Mouse (Mus musculus) hindbrain, embryonic 13.5 days (tissue): Measurements from ENCODE around the gene Tm9sf4. TPM values are rescaled to one million over a fixed set of nuclear protein-coding genes. Genes with fewer than 3 reads are reported as not detected.

Source experiments
- ATAC-seq: fragments of 200-750 bp; cut with Nextera tagmentation; 2 replicates; pipeline ENCODE4 v1.8.0; 2017; ENCODE audit warnings: moderate TSS enrichment; ENCODE audit not compliant: low FRiP score
- H3K27ac ChIP-seq: fragments of 300-500 bp; sonication (generic); 2 replicates; pipeline ENCODE4 v1.5.1; 2015; ENCODE audit warnings: inconsistent platforms, mild to moderate bottlenecking, moderate library complexity
- H3K27me3 ChIP-seq: fragments of 300-500 bp; sonication (generic); 2 replicates; pipeline ENCODE4 v1.6.1; 2015; ENCODE audit warnings: mild to moderate bottlenecking, inconsistent platforms
- H3K36me3 ChIP-seq: fragments of 300-500 bp; sonication (generic); 2 replicates; pipeline ENCODE4 v1.6.1; 2015; ENCODE audit warnings: mild to moderate bottlenecking, inconsistent platforms
- H3K4me1 ChIP-seq: fragments of 300-500 bp; sonication (generic); replicated peaks from 2 replicates; pipeline ENCODE4 v1.6.1; 2015; ENCODE audit warnings: inconsistent platforms
- H3K4me2 ChIP-seq: fragments of 300-500 bp; sonication (generic); 2 replicates; pipeline ENCODE4 v1.6.1; 2015; ENCODE audit warnings: inconsistent platforms, mild to moderate bottlenecking, moderate library complexity
- H3K4me3 ChIP-seq: fragments of 300-500 bp; sonication (generic); 2 replicates; pipeline ENCODE4 v1.5.1; 2015; ENCODE audit warnings: mild to moderate bottlenecking, inconsistent platforms
- H3K9ac ChIP-seq: fragments of 300-500 bp; sonication (generic); 2 replicates; pipeline ENCODE4 v1.6.1; 2015; ENCODE audit warnings: mild to moderate bottlenecking, inconsistent platforms
- H3K9me3 ChIP-seq: fragments of 300-500 bp; sonication (generic); 2 replicates; pipeline ENCODE4 v1.6.1; 2016; ENCODE audit warnings: inconsistent platforms
- WGBS: fragments of 180-500 bp; shearing (Covaris S2); methylation state at CpG from one replicate; pipeline ENCODE4 v1.1.7; 2015; 5-methylcytosine and 5-hydroxymethylcytosine counted together
- polyA plus RNA-seq: library from polyadenylated mRNA; unstranded; fragments of >200 nt; fragmentation: Nextera tagmentation; extraction: Ambion mirVana; gene quantifications from 2 replicates; pipeline ENCODE4 v1.2.1, GENCODE M21; 2015

Gene Tm9sf4
- polyA plus RNA-seq, 1 experiment from 2014 or later: 77.2 TPM

DNA sequence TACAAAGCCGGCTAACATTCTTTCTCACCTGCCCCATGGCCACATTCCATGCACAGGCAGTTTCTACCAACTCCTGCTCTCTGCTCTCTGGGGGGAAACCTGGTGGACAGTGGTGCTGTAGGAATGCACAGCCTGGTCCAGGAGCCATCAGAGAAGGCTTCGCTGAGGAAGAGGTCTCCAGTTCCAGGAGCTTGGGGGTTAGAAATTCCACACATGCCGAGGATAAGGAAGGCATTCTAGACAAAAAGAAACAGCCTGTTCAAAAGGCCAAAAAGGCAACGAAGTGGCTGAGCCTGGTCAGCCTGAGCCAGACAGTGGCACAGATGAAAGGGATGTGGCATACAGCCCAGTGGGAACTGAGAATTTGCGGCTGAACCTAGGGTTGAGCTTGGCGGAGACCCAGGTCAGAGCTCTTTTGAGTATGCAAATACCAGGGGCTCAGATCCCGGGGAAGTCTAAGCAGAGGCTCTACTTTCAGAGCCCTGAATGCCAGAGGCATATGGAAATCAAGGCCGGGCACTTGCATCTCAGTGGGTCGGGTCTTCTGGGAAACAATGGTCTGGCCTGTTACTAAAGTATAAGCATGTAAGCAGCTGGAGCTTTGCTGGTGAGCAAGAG lies 21.0 kb upstream of the Tm9sf4 start:
- Histone ChIP-seq H3K27ac (peak overlapping the region; percentile 60), H3K9me3 (no peaks in the 10 kb centered on the region), H3K27me3 (0 out of 2 replicates have a peak, but pooled peaks cover 5% of the 10 kb centered on the region), H3K4me3 (no peak overlapping the region), H3K9ac (no peak overlapping the region), H3K36me3 (no peaks in the 10 kb centered on the region), H3K4me2 (no peak overlapping the region), H3K4me1 (peaks cover 4% of the 10 kb centered on the region; the same call in 1 of the 2 replicates)
- no peak; the same call in 1 of the 2 replicates for ATAC-seq
- 15% methylated on average over 9 of the region's 9 CpGs for WGBS

DNA sequence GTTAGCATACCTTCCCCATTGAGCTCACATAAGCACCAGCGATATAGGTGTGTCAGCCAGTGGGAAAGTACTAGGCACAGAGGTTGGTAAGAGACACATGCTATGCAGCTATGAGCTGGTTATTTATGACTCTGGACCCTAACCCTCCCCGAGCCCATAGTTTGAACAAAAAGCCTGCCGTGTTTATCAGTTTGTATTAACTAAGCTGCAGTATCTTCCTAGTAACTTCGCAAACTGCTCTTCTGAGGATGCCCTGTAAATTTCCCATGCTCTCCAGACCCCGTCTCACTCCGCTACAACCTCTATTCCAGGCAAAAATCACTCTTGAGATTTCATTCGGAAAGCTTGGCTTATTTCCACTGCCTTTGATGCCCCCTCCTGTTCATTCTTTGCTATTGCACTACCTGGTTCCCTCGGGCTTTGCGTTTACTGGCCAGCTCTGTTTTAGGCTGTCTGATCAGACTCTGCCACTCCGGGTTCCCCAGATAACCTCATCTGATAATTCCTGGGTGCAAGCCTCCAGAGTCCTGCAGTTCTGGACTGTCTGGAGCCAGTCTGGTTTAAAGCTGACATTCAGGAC lies 18.4 kb upstream of the Tm9sf4 start:
- H3K9me3 ChIP-seq: no peaks in the 10 kb centered on the region
- no peaks in the 10 kb centered on the region for H3K36me3 ChIP-seq
- ATAC-seq: no peak
- no peak overlapping the region for H3K9ac ChIP-seq
- H3K27me3 ChIP-seq: 0 out of 2 replicates have a peak, but pooled peaks cover 5% of the 10 kb centered on the region
- no peak overlapping the region for H3K4me2 ChIP-seq
- no peak overlapping the region for H3K4me3 ChIP-seq
- H3K4me1 ChIP-seq: peaks cover 4% of the 10 kb centered on the region; the same call in 1 of the 2 replicates
- WGBS: 33% methylated on average over 10 of the region's 10 CpGs
- H3K27ac ChIP-seq: no peak overlapping the region

DNA sequence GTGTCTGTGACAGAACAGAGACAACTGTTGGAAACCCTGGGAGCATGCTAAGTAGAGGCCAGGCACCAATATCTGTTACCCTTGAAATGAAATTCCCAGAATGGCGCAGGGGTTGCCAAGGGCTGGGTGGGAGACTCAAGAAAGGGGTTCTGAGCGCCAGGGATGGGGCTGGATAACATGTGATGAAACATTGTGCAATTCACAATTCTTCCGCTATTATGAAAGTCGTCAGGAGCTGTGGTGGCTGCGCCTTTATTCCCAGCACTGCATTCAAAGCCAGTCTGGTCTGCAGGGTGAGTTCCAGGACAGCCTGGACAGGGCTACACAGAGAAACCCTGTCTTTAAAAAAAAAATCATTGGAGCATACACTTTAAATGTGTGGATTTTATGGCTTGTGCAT lies 15.8 kb upstream of the Tm9sf4 start:
- H3K27ac ChIP-seq: no peak overlapping the region
- H3K27me3 ChIP-seq: 0 out of 2 replicates have a peak, but pooled peaks cover 5% of the 10 kb centered on the region
- H3K9me3 ChIP-seq: no peaks in the 10 kb centered on the region
- H3K4me3 ChIP-seq: no peak overlapping the region
- peaks cover 4% of the 10 kb centered on the region; the same call in 1 of the 2 replicates for H3K4me1 ChIP-seq
- H3K36me3 ChIP-seq: no peaks in the 10 kb centered on the region
- no peak overlapping the region for H3K9ac ChIP-seq
- no peak overlapping the region for H3K4me2 ChIP-seq
- 74% methylated on average over 5 of the region's 5 CpGs for WGBS
- no peak for ATAC-seq

DNA sequence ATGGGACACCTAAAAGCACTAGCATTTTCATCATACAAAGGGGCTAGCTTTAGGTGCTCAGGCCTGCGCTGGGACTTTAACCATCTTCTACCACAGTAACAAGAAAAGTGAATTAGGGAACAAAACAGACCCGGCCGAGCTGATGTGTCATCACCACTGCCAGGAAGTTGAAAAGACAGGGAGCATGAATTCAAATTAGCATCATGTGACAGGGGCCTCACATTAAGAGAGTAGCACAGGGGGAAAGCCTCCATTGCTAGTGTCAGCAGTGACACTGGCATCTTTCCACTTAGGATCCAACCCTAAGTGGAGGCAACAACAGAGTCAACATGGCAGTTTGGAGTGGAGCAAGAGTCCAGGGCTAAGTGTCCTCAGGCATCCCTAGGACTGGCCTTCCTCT lies 13.9 kb upstream of the Tm9sf4 start:
- Histone ChIP-seq H3K4me2 (no peak overlapping the region), H3K9ac (no peak overlapping the region), H3K36me3 (no peaks in the 10 kb centered on the region), H3K27ac (no peak overlapping the region), H3K27me3 (0 out of 2 replicates have a peak, but pooled peaks cover 5% of the 10 kb centered on the region), H3K4me3 (no peak overlapping the region), H3K9me3 (no peaks in the 10 kb centered on the region), H3K4me1 (peaks cover 4% of the 10 kb centered on the region; the same call in 1 of the 2 replicates)
- WGBS: 76% methylated on average over 3 of the region's 3 CpGs
- no peak for ATAC-seq

DNA sequence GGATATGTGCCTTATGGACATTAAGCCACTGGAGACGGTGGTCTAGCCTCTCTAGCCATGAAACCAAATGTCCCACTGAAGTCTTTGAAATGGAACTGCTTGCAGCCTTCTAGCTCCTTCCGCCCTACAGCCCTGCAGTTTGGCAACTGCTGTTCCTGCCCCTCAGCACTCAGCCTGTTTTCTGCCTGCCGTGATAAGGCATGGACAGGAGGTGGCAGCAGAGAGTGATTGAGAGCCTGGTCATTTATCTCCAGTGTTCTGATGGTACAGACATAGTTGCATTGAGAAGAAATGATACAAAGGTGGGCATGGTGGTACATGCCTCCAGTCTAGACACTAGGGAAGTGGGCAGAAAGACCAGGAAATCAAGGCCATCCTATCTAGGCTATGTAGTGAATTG lies 13.4 kb upstream of the Tm9sf4 start:
- Histone ChIP-seq H3K36me3 (no peaks in the 10 kb centered on the region), H3K4me3 (no peak overlapping the region), H3K27me3 (0 out of 2 replicates have a peak, but pooled peaks cover 5% of the 10 kb centered on the region), H3K9me3 (no peaks in the 10 kb centered on the region), H3K4me2 (no peak overlapping the region), H3K9ac (no peak overlapping the region), H3K4me1 (peaks cover under 1% of the 10 kb centered on the region; the same call in 1 of the 2 replicates), H3K27ac (no peak overlapping the region)
- ATAC-seq: no peak
- 32% methylated on average over 3 of the region's 3 CpGs for WGBS

DNA sequence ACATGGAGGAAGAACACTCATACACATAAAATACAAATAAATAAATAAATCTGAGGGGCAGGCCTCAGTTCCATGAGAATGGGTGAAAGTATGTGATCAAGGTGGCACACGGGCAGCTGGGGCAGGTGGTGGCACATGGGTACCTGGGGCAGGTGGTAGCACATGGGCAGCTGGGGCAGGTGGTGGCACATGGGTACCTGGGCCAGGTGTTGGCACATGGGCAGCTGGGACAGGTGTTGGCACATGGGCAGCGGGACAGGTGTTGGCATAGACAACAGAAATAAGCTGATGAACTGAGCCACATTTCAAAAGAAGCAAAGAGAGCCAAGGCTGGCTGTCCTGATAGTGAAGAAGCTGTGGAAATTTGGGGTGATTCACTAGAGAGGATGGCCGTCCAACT lies 11.4 kb upstream of the Tm9sf4 start:
- Histone ChIP-seq H3K9ac (no peak overlapping the region), H3K4me2 (no peak overlapping the region), H3K27me3 (no peaks in the 10 kb centered on the region), H3K27ac (no peak overlapping the region), H3K9me3 (no peaks in the 10 kb centered on the region), H3K36me3 (no peaks in the 10 kb centered on the region), H3K4me1 (no peaks in the 10 kb centered on the region), H3K4me3 (no peak overlapping the region)
- WGBS: 92% methylated on average over 3 of the region's 3 CpGs
- no peak for ATAC-seq

DNA sequence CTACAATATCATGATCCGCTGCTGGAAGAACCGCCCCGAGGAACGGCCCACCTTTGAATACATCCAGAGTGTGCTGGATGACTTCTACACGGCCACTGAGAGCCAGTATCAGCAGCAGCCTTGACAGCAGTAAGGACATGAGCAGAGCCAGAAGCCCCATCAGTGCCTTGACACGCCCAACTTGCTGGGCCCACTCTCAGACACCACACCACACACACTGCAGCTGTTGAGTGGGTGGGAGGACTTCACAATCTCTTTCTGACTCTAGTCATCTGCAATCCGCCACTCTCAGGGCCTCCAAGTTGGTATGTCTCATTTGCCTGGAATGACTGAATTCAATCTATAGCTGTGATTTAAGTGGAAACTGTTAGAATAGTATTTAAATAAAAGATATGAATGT lies 10.1 kb upstream of the Tm9sf4 start:
- no peaks in the 10 kb centered on the region for H3K9me3 ChIP-seq
- no peak overlapping the region for H3K4me3 ChIP-seq
- no peak for ATAC-seq
- WGBS: 89% methylated on average over 7 of the region's 7 CpGs
- H3K9ac ChIP-seq: no peak overlapping the region
- H3K4me1 ChIP-seq: no peaks in the 10 kb centered on the region
- H3K27ac ChIP-seq: no peak overlapping the region
- H3K27me3 ChIP-seq: no peaks in the 10 kb centered on the region
- H3K36me3 ChIP-seq: no peaks in the 10 kb centered on the region
- H3K4me2 ChIP-seq: no peak overlapping the region

DNA sequence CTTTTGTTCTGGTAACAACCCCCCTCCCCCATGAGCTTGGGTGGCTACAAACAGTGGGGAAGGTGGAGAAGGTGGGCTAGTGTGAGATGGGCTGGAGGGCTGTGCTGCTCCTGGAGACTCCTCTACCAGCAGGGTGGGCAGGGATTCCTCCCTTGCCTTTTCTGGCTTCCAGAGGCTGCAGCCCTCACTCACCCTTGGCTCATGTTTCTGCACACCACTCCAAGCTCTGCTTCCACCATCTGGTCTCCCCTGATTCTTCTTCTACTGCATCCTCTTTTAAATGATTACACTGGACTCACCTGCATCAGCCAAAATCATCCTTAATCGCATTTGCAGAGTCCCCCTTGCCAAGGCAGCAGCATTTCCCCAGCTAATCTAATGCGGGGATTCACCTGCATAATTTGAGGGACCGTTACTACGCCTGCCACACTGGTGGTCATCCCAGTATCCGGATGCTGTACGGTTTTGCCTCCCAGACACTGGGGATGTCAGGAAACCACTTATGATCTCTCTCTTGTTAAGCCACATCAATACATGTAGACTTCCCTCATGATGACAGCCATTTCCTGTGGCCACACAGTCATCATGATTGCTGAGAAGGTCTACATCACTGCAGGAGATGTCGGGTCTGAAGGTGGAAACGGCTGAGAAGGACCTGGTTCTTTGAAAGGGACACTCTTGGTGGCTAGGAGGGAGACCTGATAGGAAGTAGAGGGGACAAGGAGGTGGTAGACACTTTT lies 9.0 kb upstream of the Tm9sf4 start:
- no peak overlapping the region for H3K27ac ChIP-seq
- H3K36me3 ChIP-seq: no peaks in the 10 kb centered on the region
- H3K4me3 ChIP-seq: no peak overlapping the region
- H3K9ac ChIP-seq: no peak overlapping the region
- H3K9me3 ChIP-seq: no peaks in the 10 kb centered on the region
- WGBS: 83% methylated on average over 8 of the region's 8 CpGs
- H3K27me3 ChIP-seq: no peaks in the 10 kb centered on the region
- H3K4me2 ChIP-seq: no peak overlapping the region
- no peak for ATAC-seq
- H3K4me1 ChIP-seq: no peaks in the 10 kb centered on the region

DNA sequence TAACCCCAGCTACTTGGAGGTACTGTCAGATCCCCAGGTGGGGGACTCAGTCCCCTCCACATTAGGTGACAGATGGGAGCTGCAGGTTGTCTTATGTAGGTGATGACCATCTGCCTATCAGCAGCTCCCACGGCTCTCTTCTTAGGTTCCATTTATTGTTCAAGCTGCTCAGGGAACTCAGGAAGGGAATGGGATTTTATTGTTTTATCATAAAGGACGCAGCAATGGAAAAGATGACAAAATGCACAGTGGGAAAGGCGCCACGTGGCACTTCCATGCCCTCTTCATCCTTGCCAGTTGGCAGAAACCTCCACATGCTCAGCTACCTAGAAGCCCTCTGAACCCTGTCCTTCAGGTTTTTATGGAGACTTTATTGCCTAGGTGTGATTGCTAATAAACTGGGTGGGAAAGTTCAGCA lies 8.1 kb upstream of the Tm9sf4 start:
- Histone ChIP-seq H3K27ac (no peak overlapping the region), H3K4me2 (no peak overlapping the region), H3K4me3 (no peak overlapping the region), H3K27me3 (no peaks in the 10 kb centered on the region), H3K9ac (no peak overlapping the region), H3K4me1 (no peaks in the 10 kb centered on the region), H3K36me3 (no peaks in the 10 kb centered on the region), H3K9me3 (no peaks in the 10 kb centered on the region)
- ATAC-seq: no peak
- WGBS: 82% methylated on average over 4 of the region's 4 CpGs

DNA sequence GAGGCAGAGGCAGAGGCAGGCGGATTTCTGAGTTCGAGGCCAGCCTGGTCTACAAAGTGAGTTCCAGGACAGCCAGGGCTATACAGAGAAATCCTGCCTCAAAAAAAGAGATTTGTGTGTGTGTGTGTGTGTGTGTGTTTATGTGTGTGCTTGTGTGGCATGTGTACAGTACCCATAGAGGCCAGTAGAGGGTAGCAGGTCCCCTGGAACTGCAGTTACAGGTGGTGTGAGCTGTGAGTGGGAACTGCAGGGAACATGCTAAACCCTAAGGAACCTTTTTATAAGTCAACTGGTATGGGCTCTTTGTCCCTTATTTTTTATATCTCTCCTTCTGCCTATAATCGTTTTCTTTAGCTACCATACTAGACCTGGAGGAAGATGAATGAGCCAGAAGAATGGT lies 3.8 kb upstream of the Tm9sf4 start:
- no peak for ATAC-seq
- Histone ChIP-seq H3K9ac (no peak overlapping the region), H3K4me3 (no peak overlapping the region), H3K4me1 (peaks cover 5% of the 10 kb centered on the region), H3K36me3 (no peaks in the 10 kb centered on the region), H3K27ac (no peak overlapping the region), H3K4me2 (no peak overlapping the region), H3K27me3 (no peaks in the 10 kb centered on the region), H3K9me3 (no peaks in the 10 kb centered on the region)
- WGBS: 80% methylated on average over 2 of the region's 3 CpGs

DNA sequence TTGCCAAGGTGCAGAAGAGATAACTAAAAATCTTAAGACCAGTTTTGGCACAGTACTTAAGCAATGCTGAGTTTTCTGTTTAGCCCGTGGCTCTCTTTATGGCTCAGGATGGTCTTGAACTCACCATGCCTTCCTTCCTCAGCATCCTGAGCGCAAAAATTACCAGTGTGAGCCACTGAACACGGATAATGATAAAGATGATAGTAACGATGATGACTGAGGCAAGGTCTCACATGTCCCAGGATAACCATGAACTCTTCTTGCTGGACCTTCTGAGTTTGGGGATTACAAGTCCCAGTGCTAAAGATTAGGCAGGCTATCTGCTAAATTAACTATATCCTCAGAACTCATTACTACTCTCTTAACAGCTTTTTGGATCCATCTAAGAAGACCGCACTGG lies 970 bp upstream of the Tm9sf4 start:
- Histone ChIP-seq H3K4me3 (no peak overlapping the region), H3K4me1 (peaks cover 17% of the 10 kb centered on the region), H3K4me2 (no peak overlapping the region), H3K9ac (no peak overlapping the region), H3K27ac (no peak overlapping the region), H3K27me3 (no peaks in the 10 kb centered on the region), H3K9me3 (no peaks in the 10 kb centered on the region), H3K36me3 (no peaks in the 10 kb centered on the region)
- no peak for ATAC-seq
- WGBS: 91% methylated on average over 5 of the region's 5 CpGs

DNA sequence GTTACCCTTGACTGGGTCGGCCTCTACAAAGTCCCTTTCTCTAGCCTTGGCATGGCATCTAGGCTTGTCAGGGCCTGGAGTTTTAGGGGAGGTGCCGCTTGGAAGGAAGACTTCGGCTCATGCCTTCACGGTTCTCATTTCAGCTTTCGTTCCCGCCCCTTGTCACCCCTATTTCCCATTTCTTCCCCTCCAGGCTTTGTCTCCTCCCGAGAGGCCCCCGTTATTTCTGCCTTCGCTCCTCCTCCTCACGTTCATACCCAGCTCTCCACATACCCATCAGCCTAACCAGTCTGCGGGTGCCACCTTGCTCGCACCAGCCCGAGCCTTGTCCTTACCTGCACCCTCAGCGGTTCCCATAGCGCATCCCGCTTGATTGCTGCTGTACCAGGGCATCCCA lies 579 bp downstream of the Tm9sf4 start:
- WGBS: under 1% methylated on average over 16 of the region's 16 CpGs
- H3K4me2 ChIP-seq: peak overlapping the region; percentile 97
- H3K4me1 ChIP-seq: peaks cover 20% of the 10 kb centered on the region
- no peaks in the 10 kb centered on the region for H3K9me3 ChIP-seq
- peak overlapping the region; percentile 95 for H3K27ac ChIP-seq
- peak overlapping the region; percentile 88 for H3K4me3 ChIP-seq
- peak; percentile 62 for ATAC-seq
- no peaks in the 10 kb centered on the region for H3K36me3 ChIP-seq
- H3K9ac ChIP-seq: peak overlapping the region; percentile 92
- no peaks in the 10 kb centered on the region for H3K27me3 ChIP-seq
